In the genomic region with DNA sequence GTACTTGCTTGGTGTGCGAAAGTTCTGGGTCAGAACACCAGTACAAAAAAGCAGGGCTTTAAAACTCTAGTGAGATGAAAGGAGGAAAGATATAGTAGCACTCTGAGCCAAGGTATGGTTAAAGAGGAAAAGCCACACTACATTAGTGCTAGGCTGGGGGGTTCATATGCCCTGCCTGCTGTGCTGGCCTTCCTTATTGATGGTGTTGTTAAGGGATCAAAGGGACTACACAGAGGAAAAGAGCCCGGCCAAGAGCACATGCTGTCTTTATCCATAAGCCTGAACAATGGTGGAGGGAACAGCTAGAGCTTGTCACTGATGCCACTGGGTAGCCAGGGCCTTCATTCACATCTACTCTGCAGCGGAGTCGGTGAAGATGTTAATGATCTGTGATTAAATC, we compare ENCODE assay signal across 19 mouse cellular contexts. TPM values are rescaled to one million over a fixed set of nuclear protein-coding genes. Genes with fewer than 3 reads are reported as not detected.
DNase-seq lines count a peak whose midpoint lies in the region; ATAC-seq and TF ChIP-seq lines count a peak whose summit lies in the region.
"Had no signal": no experiment of that assay in that cellular context is flagged by ENCODE, and none has a peak within 500 bp of the region (broad histone marks: within the 10 kb centered on the region; RNA-seq: fewer than 3 reads in every experiment).

No protein-coding gene starts in this region.

- H3K27me3 ChIP-seq in forebrain, embryonic 14.5 days (replicated peaks; ENCODE audit: control insufficient read depth, insufficient read depth, low read length): no peaks in the 10 kb centered on the region
- no peaks in the 10 kb centered on the region for H3K27me3 ChIP-seq in forebrain, embryonic 10.5 days (ENCODE audit: poor library complexity, severe bottlenecking)
- H3K27me3 ChIP-seq in lung, postnatal 0 days (replicated peaks; ENCODE audit: insufficient read depth, low read length): no peaks in the 10 kb centered on the region
- no peaks in the 10 kb centered on the region for H3K27me3 ChIP-seq in midbrain, postnatal 0 days (ENCODE audit: insufficient read depth, low read length)
- H3K27me3 ChIP-seq in cerebellum, adult 2 months (ENCODE audit: control insufficient read depth, insufficient read depth, low read length): no peaks in the 10 kb centered on the region
- H3K27me3 ChIP-seq: neural tube, embryonic 13.5 days had no signal

- H3K36me3 ChIP-seq in forebrain, embryonic 14.5 days (ENCODE audit: control insufficient read depth, insufficient read depth, low read length): no peaks in the 10 kb centered on the region
- no peaks in the 10 kb centered on the region for H3K36me3 ChIP-seq in forebrain, embryonic 10.5 days (replicated peaks)
- H3K36me3 ChIP-seq in lung, postnatal 0 days (ENCODE audit: insufficient read depth, low read length): no peaks in the 10 kb centered on the region
- no peaks in the 10 kb centered on the region for H3K36me3 ChIP-seq in midbrain, postnatal 0 days (ENCODE audit: insufficient read depth, low read length)
- H3K36me3 ChIP-seq: heart, embryonic 10.5 days; neural tube, embryonic 13.5 days had no signal

- WGBS in forebrain, embryonic 14.5 days: 31% methylated on average over 4 of the region's 4 CpGs
- 52% methylated on average over 4 of the region's 4 CpGs for WGBS in forebrain, embryonic 10.5 days
- 60% methylated on average over 4 of the region's 4 CpGs for whole genome bisulfite sequencing in lung, postnatal 0 days
- WGBS in midbrain, postnatal 0 days: 31% methylated on average over 4 of the region's 4 CpGs
- 82% methylated on average over 4 of the region's 4 CpGs for WGBS in cerebellum, adult 2 months

- H3K27ac ChIP-seq in forebrain, embryonic 14.5 days (ENCODE audit: low read depth, low read length): no peak overlapping the region
- no peak overlapping the region for H3K27ac ChIP-seq in forebrain, embryonic 10.5 days
- H3K27ac ChIP-seq in lung, postnatal 0 days (ENCODE audit: low read length): no peak overlapping the region
- no peak overlapping the region for H3K27ac ChIP-seq in midbrain, postnatal 0 days (ENCODE audit: low read depth, low read length)
- no peak overlapping the region for H3K27ac ChIP-seq in cerebellum, adult 2 months (ENCODE audit: insufficient read depth, low read length)
- H3K27ac ChIP-seq: heart, embryonic 10.5 days; neural tube, embryonic 13.5 days had no signal

- H3K9ac ChIP-seq in forebrain, embryonic 14.5 days (ENCODE audit: low read length): no peak overlapping the region
- no peak overlapping the region for H3K9ac ChIP-seq in lung, postnatal 0 days (replicated peaks; ENCODE audit: low read depth)
- H3K9ac ChIP-seq in midbrain, postnatal 0 days (replicated peaks; ENCODE audit: low read length, poor library complexity, severe bottlenecking): no peak overlapping the region
- H3K9ac ChIP-seq: liver, postnatal 0 days; neural tube, embryonic 13.5 days had no signal

- H3K9me3 ChIP-seq in forebrain, embryonic 14.5 days (replicated peaks; ENCODE audit: control insufficient read depth, low read length): no peaks in the 10 kb centered on the region
- H3K9me3 ChIP-seq in forebrain, embryonic 10.5 days: no peaks in the 10 kb centered on the region
- H3K9me3 ChIP-seq in lung, postnatal 0 days (ENCODE audit: low read length): no peaks in the 10 kb centered on the region
- no peaks in the 10 kb centered on the region for H3K9me3 ChIP-seq in midbrain, postnatal 0 days (ENCODE audit: low read length)
- H3K9me3 ChIP-seq: heart, embryonic 10.5 days; neural tube, embryonic 13.5 days had no signal

- no peak for TF ChIP-seq CTCF in lung, postnatal 0 days (IDR thresholded peaks at IDR 0.05)
- no peak for TF ChIP-seq CTCF in midbrain, postnatal 0 days (IDR thresholded peaks at IDR 0.05)
- no peak for TF ChIP-seq CTCF in cerebellum, adult 2 months (IDR thresholded peaks at IDR 0.05; ENCODE audit: borderline replicate concordance, insufficient read depth, low read depth, low read length)

- no peak overlapping the region for H3K4me3 ChIP-seq in forebrain, embryonic 14.5 days (ENCODE audit: low read depth, low read length)
- H3K4me3 ChIP-seq in forebrain, embryonic 10.5 days: no peak overlapping the region
- H3K4me3 ChIP-seq in lung, postnatal 0 days (ENCODE audit: low read depth, low read length): no peak overlapping the region
- no peak overlapping the region for H3K4me3 ChIP-seq in midbrain, postnatal 0 days (ENCODE audit: low read depth, low read length)
- H3K4me3 ChIP-seq in cerebellum, adult 2 months (replicated peaks; ENCODE audit: insufficient read depth, low read depth, low read length): no peak overlapping the region
- H3K4me3 ChIP-seq: heart, embryonic 10.5 days; neural tube, embryonic 13.5 days had no signal

- no peak for TF ChIP-seq POLR2A in cerebellum, adult 2 months (IDR thresholded peaks at IDR 0.05; ENCODE audit: borderline replicate concordance, insufficient read depth, low read length)

- H3K4me1 ChIP-seq in forebrain, embryonic 14.5 days (ENCODE audit: control insufficient read depth, insufficient read depth, low read length): no peaks in the 10 kb centered on the region
- H3K4me1 ChIP-seq in forebrain, embryonic 10.5 days: peaks cover 26% of the 10 kb centered on the region
- H3K4me1 ChIP-seq in lung, postnatal 0 days (ENCODE audit: insufficient read depth, low read depth, low read length): no peaks in the 10 kb centered on the region
- H3K4me1 ChIP-seq in midbrain, postnatal 0 days (ENCODE audit: insufficient read depth, low read length): no peaks in the 10 kb centered on the region
- peaks cover 6% of the 10 kb centered on the region for H3K4me1 ChIP-seq in cerebellum, adult 2 months (ENCODE audit: control insufficient read depth, insufficient read depth, low read length)
- H3K4me1 ChIP-seq: heart, embryonic 10.5 days had no signal

- no peak for TF ChIP-seq EP300 in lung, postnatal 0 days (IDR thresholded peaks at IDR 0.05)

- ATAC-seq in forebrain, embryonic 14.5 days: peak; percentile 60; the same call in 1 of the 2 replicates
- no peak for ATAC-seq in lung, postnatal 0 days
- ATAC-seq in midbrain, postnatal 0 days (ENCODE audit: low FRiP score): no peak
- ATAC-seq: inflammation-experienced regulatory T-cells, adult 6 months; liver, postnatal 0 days had no signal

- peak; percentile 47 for DNase-seq in forebrain, embryonic 14.5 days (ENCODE audit: low spot score)
- DNase-seq in forebrain, embryonic 10.5 days (ENCODE audit: extremely low spot score, low spot score): no peak
- DNase-seq in lung, postnatal 0 days (ENCODE audit: low spot score): peak; percentile 18
- no peak for DNase-seq in lung, postnatal 25 days (ENCODE audit: low spot score)
- peak; percentile 37 for DNase-seq in mesoderm, embryonic 11.5 days (ENCODE audit: low read depth, low spot score)
- DNase-seq in midbrain, postnatal 0 days (ENCODE audit: low spot score): peak; percentile 3
- no peak for DNase-seq in cerebellum, adult 2 months
- DNase-seq in adrenal gland, postnatal 10 days: no peak
- DNase-seq: adrenal gland, postnatal 36 days; cerebellum, adult 9-10 months; gastrocnemius, postnatal 25 days; heart, postnatal 10 days; liver; liver, postnatal 0 days; right cerebral cortex, postnatal 25 days; thymus, postnatal 14 days had no signal

- H3K4me2 ChIP-seq in forebrain, embryonic 14.5 days (ENCODE audit: low read length): no peak overlapping the region
- no peak overlapping the region for H3K4me2 ChIP-seq in lung, postnatal 0 days (replicated peaks; ENCODE audit: low read depth, low read length)
- no peak overlapping the region for H3K4me2 ChIP-seq in midbrain, postnatal 0 days (ENCODE audit: low read depth, low read length, poor library complexity, severe bottlenecking)
- H3K4me2 ChIP-seq: neural tube, embryonic 13.5 days had no signal

RNA-seq across cellular contexts. Expression of gene Prss23, which starts 28.2 kb away (rescaled TPM):
- polyA plus RNA-seq in forebrain, embryonic 14.5 days (2014; fragmentation: Nextera tagmentation; extraction: Ambion mirVana): 13.0 and 13.8 TPM in 2 replicates
- polyA plus RNA-seq in forebrain, embryonic 10.5 days (2016; fragmentation: Nextera tagmentation; extraction: Ambion mirVana): 32.0 and 36.5 TPM in 2 replicates
- 78.6 and 86.6 TPM in 2 replicates for polyA plus RNA-seq in lung, postnatal 0 days (2015; fragmentation: Nextera tagmentation; extraction: Ambion mirVana)
- 6.8 and 10.1 TPM in 2 replicates for total RNA-seq in midbrain, postnatal 0 days (2014; rRNA removed)
- 10.2 and 10.6 TPM in 2 replicates for polyA plus RNA-seq in midbrain, postnatal 0 days (2015; fragmentation: Nextera tagmentation; extraction: Ambion mirVana)
- polyA plus RNA-seq in cerebellum, adult 2 months (2012; rRNA removed): 10.9 and 13.6 TPM in 2 replicates
- 10 to 100 TPM; 23.2 to 24.5 TPM for total RNA-seq in adrenal gland, postnatal 10 days (2021)
- polyA plus RNA-seq: inflammation-experienced regulatory T-cells, adult 6 months had no signal

Comparison
In these comparisons a context has a peak if more than half of its experiments do, and no peak if none do; other contexts are left out.
1. DNase-seq: peak in forebrain, embryonic 14.5 days (single experiment), lung, postnatal 0 days (single experiment), mesoderm, embryonic 11.5 days (single experiment) and midbrain, postnatal 0 days (single experiment); none in forebrain, embryonic 10.5 days (single experiment), lung, postnatal 25 days (single experiment), cerebellum, adult 2 months (0 of 2) and adrenal gland, postnatal 10 days (single experiment).